Mouse (Mus musculus) embryonic fibroblast, embryonic 13.5 days (primary cell): ENCODE measurements around the gene Mrps23.

Experiments
- CTCF ChIP-seq: IDR thresholded peaks from 2 replicates; pipeline ENCODE4 v1.5.1; 2011; ENCODE audit warnings: mild to moderate bottlenecking, control low read depth, low read length, moderate library complexity, borderline replicate concordance; ENCODE audit not compliant: insufficient read depth
- POLR2A ChIP-seq: IDR thresholded peaks from 2 replicates; pipeline ENCODE4 v1.6.1; 2011; ENCODE audit warnings: low read depth, mild to moderate bottlenecking, control low read depth, low read length, moderate library complexity

DNA sequence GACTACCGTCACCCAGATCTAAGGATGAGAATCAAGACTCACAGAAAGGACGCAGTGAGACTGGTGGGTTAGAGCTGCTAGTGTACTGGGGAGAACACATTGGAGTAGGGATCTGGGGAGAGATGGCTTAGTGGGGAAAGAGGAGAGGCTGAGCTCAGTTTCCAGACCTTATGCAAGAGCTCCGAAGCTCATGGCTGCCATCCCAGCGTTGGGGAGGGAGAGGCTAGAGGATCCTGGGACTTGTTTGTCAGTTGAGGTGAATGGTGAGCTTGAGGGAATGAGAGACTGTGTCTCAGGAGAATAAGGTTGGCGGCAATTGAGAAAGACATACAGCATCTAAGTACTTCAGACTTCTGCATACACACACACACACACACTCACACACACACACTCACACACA lies 44.4 kb downstream of the Mrps23 start:
- no peak for TF ChIP-seq CTCF
- no peak for TF ChIP-seq POLR2A
